Mouse (Mus musculus) lung, embryonic 16.5 days (tissue): ENCODE measurements around the gene Bag5. TPM values are rescaled to one million over a fixed set of nuclear protein-coding genes. Genes with fewer than 3 reads are reported as not detected.
A peak's percentile ranks its signal among the peaks of the same experiment; 100 is the strongest.

Source experiments
- ATAC-seq: fragments of 200-750 bp; cut with Nextera tagmentation; 2 replicates; pipeline ENCODE4 v1.8.0; 2017; ENCODE audit warnings: low read depth, mild to moderate bottlenecking, moderate library complexity
- H3K27ac ChIP-seq: fragments of 300-500 bp; sonication (generic); 2 replicates; pipeline ENCODE4 v1.5.1; 2014; ENCODE audit warnings: mild to moderate bottlenecking, control low read depth, low read length
- H3K27me3 ChIP-seq: fragments of 300-500 bp; sonication (generic); 2 replicates; pipeline ENCODE4 v1.6.1; 2014; ENCODE audit warnings: low read depth, low read length, mixed read lengths; ENCODE audit not compliant: control insufficient read depth, insufficient read depth
- H3K36me3 ChIP-seq: fragments of 300-500 bp; sonication (generic); 2 replicates; pipeline ENCODE4 v1.6.1; 2014; ENCODE audit warnings: low read length; ENCODE audit not compliant: control insufficient read depth, insufficient read depth
- H3K4me1 ChIP-seq: fragments of 300-500 bp; sonication (generic); replicated peaks from 2 replicates; pipeline ENCODE4 v1.6.1; 2014; ENCODE audit warnings: low read length, mixed read lengths; ENCODE audit not compliant: control insufficient read depth, insufficient read depth
- H3K4me2 ChIP-seq: fragments of 300-500 bp; sonication (generic); 2 replicates; pipeline ENCODE4 v1.6.1; 2014; ENCODE audit warnings: low read depth, low read length, control low read depth
- H3K4me3 ChIP-seq: fragments of 300-500 bp; sonication (generic); 2 replicates; pipeline ENCODE4 v1.5.1; 2014; ENCODE audit warnings: mild to moderate bottlenecking, low read length, control low read depth
- H3K9ac ChIP-seq: fragments of 300-500 bp; sonication (generic); 2 replicates; pipeline ENCODE4 v1.6.1; 2014; ENCODE audit warnings: low read length, control low read depth
- H3K9me3 ChIP-seq: fragments of 300-500 bp; sonication (generic); 2 replicates; pipeline ENCODE4 v1.6.1; 2016; ENCODE audit warnings: low read length; ENCODE audit not compliant: control insufficient read depth
- WGBS: fragments of 180-500 bp; shearing (Covaris S2); extraction: QIAGEN DNeasy Blood & Tissue Kit; methylation state at CpG from one replicate; pipeline ENCODE4 v1.1.7; 2014; 5-methylcytosine and 5-hydroxymethylcytosine counted together
- polyA plus RNA-seq: library from polyadenylated mRNA; unstranded; fragments of >200 nt; fragmentation: Nextera tagmentation; extraction: Ambion mirVana; gene quantifications from 2 replicates; pipeline ENCODE4 v1.2.1, GENCODE M21; 2015

Gene Bag5
- polyA plus RNA-seq, 1 experiment from 2014 or later, result 50.2 TPM

- H3K36me3 ChIP-seq, result no peaks in the 10 kb centered on the region
- peak; percentile 55 for ATAC-seq
- peaks cover 37% of the 10 kb centered on the region for H3K4me1 ChIP-seq
- no peaks in the 10 kb centered on the region for H3K27me3 ChIP-seq
- no peak overlapping the region for H3K4me2 ChIP-seq
- peak overlapping the region; percentile 89 for H3K27ac ChIP-seq
- 59% methylated on average over 12 of the region's 13 CpGs for WGBS
- no peak overlapping the region for H3K4me3 ChIP-seq
- no peaks in the 10 kb centered on the region for H3K9me3 ChIP-seq
- peak overlapping the region; percentile 4; the same call in 1 of the 2 replicates for H3K9ac ChIP-seq
Measured at GRCm38 (mm10) chr12:111694880-111695804, 17.9 kb downstream of the Bag5 start.

DNA sequence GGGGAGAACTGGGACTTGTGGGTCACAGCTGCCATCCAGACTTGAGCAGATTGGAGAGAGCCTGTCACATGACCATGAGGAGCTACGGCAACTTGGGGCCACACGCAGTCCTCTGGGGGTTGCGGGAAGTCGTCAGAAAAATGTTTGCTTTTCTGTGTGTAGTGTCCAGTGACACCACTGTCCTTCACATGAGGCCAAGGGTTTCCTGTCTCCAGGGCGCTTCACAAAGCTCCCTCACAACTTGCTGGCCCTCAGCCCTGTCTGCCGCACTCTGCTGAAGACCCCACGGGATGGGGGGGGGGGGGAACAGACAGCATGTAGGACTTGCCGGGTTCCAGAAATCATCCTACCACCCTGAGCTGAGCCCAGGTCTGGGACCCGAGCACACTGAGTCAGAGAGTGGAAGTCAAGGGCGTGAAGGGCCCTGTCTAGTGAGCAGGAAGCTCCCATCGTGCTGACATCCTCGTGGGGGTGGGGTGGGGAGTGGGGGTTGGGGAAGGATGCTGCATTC lies 18.7 kb downstream of the Bag5 start:
- H3K4me1 ChIP-seq, result peaks cover 37% of the 10 kb centered on the region
- no peak overlapping the region for H3K4me3 ChIP-seq
- WGBS, result 5% methylated on average over 12 of the region's 12 CpGs
- no peaks in the 10 kb centered on the region for H3K9me3 ChIP-seq
- no peaks in the 10 kb centered on the region for H3K27me3 ChIP-seq
- no peaks in the 10 kb centered on the region for H3K36me3 ChIP-seq
- peak overlapping the region; percentile 57 for H3K9ac ChIP-seq
- peak; percentile 59 for ATAC-seq
- peak overlapping the region; percentile 37 for H3K4me2 ChIP-seq
- H3K27ac ChIP-seq, result peak overlapping the region; percentile 89

DNA sequence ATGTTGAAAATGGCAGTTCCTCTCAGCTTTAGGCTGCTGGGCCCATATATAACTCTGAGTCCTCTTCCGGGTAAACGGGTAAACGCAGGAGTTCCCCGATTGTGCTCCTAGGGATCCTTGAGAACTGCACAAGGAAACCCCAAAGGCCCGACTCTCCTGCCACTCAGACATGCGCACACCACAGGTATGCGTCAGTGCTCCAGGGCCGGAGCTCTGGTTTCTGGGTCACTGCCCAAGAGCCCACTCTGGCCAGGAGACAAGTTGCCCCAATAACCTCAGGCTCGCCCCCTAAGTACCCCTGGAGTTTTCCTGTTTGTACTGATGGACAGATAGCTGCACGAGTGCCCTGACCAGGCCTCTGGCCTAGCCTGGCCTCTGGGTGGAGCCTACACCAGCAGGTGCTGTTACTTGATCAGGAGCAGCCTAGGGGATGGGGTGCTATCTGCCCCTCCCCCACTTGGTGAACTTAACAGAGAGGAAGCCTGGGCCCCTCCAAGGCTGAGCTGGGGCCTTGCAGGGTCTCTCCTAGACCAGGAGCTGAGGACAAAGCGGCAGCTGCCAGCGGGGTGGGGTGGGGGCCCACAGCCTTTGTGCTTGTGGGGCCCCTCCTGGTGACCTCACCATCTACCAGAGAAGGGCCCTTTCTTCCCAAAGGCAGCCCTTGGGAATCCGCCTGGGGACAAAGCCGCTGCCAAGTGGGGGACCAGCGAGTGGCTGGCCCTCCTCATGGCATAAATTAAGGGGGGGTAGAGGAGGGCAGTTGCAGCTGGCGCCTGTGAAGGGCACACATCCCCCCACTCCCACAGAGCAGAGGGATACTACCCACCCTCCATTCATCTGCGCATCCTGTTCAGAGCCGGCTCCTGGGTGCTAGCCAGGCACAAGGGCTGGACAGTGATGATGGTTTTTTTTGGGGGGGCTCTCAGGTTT lies 19.5 kb downstream of the Bag5 start:
- H3K4me3 ChIP-seq, result no peak overlapping the region
- WGBS, result 46% methylated on average over 18 of the region's 18 CpGs
- peak overlapping the region; percentile 89 for H3K27ac ChIP-seq
- H3K9ac ChIP-seq, result peak overlapping the region; percentile 57
- ATAC-seq, result peak; percentile 2; the same call in 1 of the 2 replicates
- H3K4me2 ChIP-seq, result peak overlapping the region; percentile 37
- peaks cover 37% of the 10 kb centered on the region for H3K4me1 ChIP-seq
- H3K27me3 ChIP-seq, result no peaks in the 10 kb centered on the region
- H3K9me3 ChIP-seq, result no peaks in the 10 kb centered on the region
- H3K36me3 ChIP-seq, result no peaks in the 10 kb centered on the region

- Histone ChIP-seq H3K4me1 (peaks cover 42% of the 10 kb centered on the region), H3K9me3 (no peaks in the 10 kb centered on the region), H3K27ac (peak overlapping the region; percentile 89; the same call in 1 of the 2 replicates), H3K9ac (no peak overlapping the region), H3K36me3 (no peaks in the 10 kb centered on the region), H3K4me2 (no peak overlapping the region), H3K4me3 (no peak overlapping the region), H3K27me3 (no peaks in the 10 kb centered on the region)
- ATAC-seq, result no peak
- WGBS, result 86% methylated on average over 5 of the region's 5 CpGs
Measured at GRCm38 (mm10) chr12:111692899-111693298, 20.2 kb downstream of the Bag5 start.

- ATAC-seq, result peak; percentile 24; the same call in 1 of the 2 replicates
- no peak overlapping the region for H3K4me2 ChIP-seq
- H3K4me3 ChIP-seq, result no peak overlapping the region
- H3K36me3 ChIP-seq, result no peaks in the 10 kb centered on the region
- H3K27ac ChIP-seq, result peak overlapping the region; percentile 58
- H3K9me3 ChIP-seq, result no peaks in the 10 kb centered on the region
- H3K27me3 ChIP-seq, result no peaks in the 10 kb centered on the region
- 14% methylated on average over 5 of the region's 5 CpGs for WGBS
- peak overlapping the region; percentile 24; the same call in 1 of the 2 replicates for H3K9ac ChIP-seq
- H3K4me1 ChIP-seq, result peaks cover 50% of the 10 kb centered on the region
Measured at GRCm38 (mm10) chr12:111691346-111691872, 21.6 kb downstream of the Bag5 start.

- no peak for ATAC-seq
- H3K4me2 ChIP-seq, result no peak overlapping the region
- no peak overlapping the region for H3K4me3 ChIP-seq
- no peaks in the 10 kb centered on the region for H3K27me3 ChIP-seq
- H3K27ac ChIP-seq, result no peak overlapping the region
- no peaks in the 10 kb centered on the region for H3K9me3 ChIP-seq
- WGBS, result 53% methylated on average over 11 of the region's 11 CpGs
- H3K36me3 ChIP-seq, result no peaks in the 10 kb centered on the region
- H3K9ac ChIP-seq, result no peak overlapping the region
- H3K4me1 ChIP-seq, result peaks cover 40% of the 10 kb centered on the region
Measured at GRCm38 (mm10) chr12:111689426-111689825, 23.6 kb downstream of the Bag5 start.

- Histone ChIP-seq H3K4me3 (no peak overlapping the region), H3K36me3 (no peaks in the 10 kb centered on the region), H3K9me3 (no peaks in the 10 kb centered on the region), H3K4me1 (peaks cover 27% of the 10 kb centered on the region), H3K27ac (peak overlapping the region; percentile 73), H3K4me2 (no peak overlapping the region), H3K27me3 (no peaks in the 10 kb centered on the region), H3K9ac (no peak overlapping the region)
- WGBS, result 14% methylated on average over 2 of the region's 2 CpGs
- peak; percentile 5; the same call in 1 of the 2 replicates for ATAC-seq
Measured at GRCm38 (mm10) chr12:111688069-111688428, 25.0 kb downstream of the Bag5 start.

- Histone ChIP-seq H3K27ac (peak overlapping the region; percentile 73), H3K36me3 (no peaks in the 10 kb centered on the region), H3K4me3 (no peak overlapping the region), H3K4me1 (peaks cover 25% of the 10 kb centered on the region), H3K9me3 (no peaks in the 10 kb centered on the region), H3K4me2 (no peak overlapping the region), H3K27me3 (no peaks in the 10 kb centered on the region), H3K9ac (no peak overlapping the region)
- 25% methylated on average over 14 of the region's 14 CpGs for WGBS
- peak; percentile 79 for ATAC-seq
Measured at GRCm38 (mm10) chr12:111687350-111688068, 25.5 kb downstream of the Bag5 start.
